Mouse (Mus musculus) macrophage (primary cell): ENCODE data around the gene Esyt1. TPM values are rescaled to one million over a fixed set of nuclear protein-coding genes. Genes with fewer than 3 reads are reported as not detected.
"Not testable (repeated sequence)": the region's sequence is repeated elsewhere in the genome, so short reads cannot be mapped to it uniquely, and the experiment has no call there.

Source experiments
- H3K27ac ChIP-seq: fragments of 350-480 bp; formaldehyde crosslinking; 2 replicates; pipeline ENCODE4 v1.9.0; 2021
- H3K36me3 ChIP-seq: fragments of 350-480 bp; formaldehyde crosslinking; 2 replicates; pipeline ENCODE4 v1.9.0; 2021; ENCODE audit errors: inconsistent target
- H3K4me3 ChIP-seq: fragments of 350-480 bp; formaldehyde crosslinking; 2 replicates; pipeline ENCODE4 v1.9.0; 2021; ENCODE audit errors: inconsistent target
- H3K79me2 ChIP-seq: fragments of 350-480 bp; formaldehyde crosslinking; 2 replicates; pipeline ENCODE4 v1.9.0; 2021; ENCODE audit errors: inconsistent target
- WGBS: methylation state at CpG from one replicate; pipeline ENCODE4 v1.1.7; 2026; ENCODE audit warnings: inconsistent platforms; ENCODE audit not compliant: missing documents; 5-methylcytosine and 5-hydroxymethylcytosine counted together
- polyA plus RNA-seq: library from polyadenylated mRNA; stranded (reverse); fragments of 250-400 nt; gene quantifications from 3 replicates; pipeline ENCODE4 v1.2.4, GENCODE M21; 2018; ENCODE audit warnings: inconsistent platforms

Esyt1 gene
- polyA plus RNA-seq, 1 experiment from 2014 or later = 147 TPM

DNA sequence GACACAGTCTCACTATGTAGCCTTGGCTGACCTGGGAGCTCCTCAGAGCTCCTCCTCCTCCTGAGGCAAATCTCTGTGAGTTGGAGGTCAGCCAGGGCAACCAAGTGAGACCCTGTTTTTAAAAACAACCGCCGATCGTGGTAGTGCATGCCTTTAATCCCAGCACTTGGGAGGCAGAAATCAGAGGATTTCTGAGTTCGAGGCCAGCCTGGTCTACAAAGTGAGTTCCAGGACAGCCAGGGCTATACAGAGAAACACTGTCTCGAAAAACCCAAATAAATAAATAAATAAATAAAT lies 20.4 kb downstream of the Esyt1 start:
- WGBS = 52% methylated on average over 4 of the region's 5 CpGs
- not testable (repeated sequence) for H3K36me3 ChIP-seq, H3K4me3 ChIP-seq, H3K79me2 ChIP-seq
- H3K27ac ChIP-seq = 0 out of 2 replicates have a peak overlapping the region, but pooled peaks have one; percentile 54

DNA sequence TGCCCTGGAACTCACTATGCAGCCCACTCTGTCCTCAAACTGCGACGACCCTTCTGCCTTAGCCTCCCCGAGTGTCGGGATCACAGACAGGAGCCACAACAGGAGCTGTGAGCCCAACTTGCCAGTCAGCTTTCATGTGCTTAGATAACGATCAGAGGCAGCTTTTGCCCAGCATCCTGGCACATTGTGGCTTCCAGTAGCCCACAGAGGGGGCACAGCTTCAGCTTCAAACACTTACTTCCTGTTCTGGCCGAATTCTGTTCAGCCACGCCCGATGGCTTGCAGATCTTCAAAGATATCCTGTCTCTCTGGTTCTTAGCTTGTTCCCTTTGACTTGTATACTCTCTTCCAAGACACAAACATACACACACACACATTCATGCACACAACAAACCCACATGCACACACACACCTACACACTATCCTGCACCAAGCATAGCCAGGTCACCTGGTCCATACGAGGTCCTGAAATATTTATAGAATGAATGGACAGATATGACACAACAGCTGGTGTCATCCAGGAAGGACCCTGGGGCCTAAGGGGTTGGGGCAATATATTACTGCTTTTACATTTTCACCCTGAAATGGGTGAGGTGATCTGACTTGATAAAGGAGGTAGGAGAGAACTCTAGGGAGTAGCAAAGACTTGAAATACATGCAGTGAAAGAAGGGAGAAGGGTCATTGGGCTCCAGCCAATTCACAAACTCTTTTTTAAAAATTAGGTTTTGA lies 20.9 kb downstream of the Esyt1 start:
- 11% methylated on average over 9 of the region's 9 CpGs for WGBS
- H3K79me2 ChIP-seq = peaks cover 9% of the 10 kb centered on the region; the same call in 1 of the 2 replicates
- H3K27ac ChIP-seq = peak overlapping the region; percentile 54
- H3K36me3 ChIP-seq = peaks cover 2% of the 10 kb centered on the region; the same call in 1 of the 2 replicates
- H3K4me3 ChIP-seq = no peak overlapping the region

DNA sequence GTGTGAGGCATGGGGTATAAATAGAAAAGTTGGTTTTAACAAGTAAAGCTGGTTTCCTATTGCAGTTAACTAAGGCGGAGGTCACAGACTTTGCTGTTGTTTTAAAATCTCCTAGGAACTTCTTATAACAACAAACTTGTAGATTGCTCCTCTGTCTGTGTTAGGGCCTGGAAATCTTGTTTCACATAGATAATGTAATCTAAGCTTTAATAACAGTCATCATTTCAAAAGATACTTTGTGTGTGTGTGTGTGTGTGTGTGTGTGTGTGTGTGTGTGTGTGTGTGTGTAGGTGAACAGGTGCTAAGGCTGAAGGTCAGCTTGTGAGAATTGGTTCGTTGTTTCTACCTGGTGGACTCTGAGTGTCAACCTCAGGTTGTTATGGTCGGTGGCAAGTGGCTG lies 21.7 kb downstream of the Esyt1 start:
- Histone ChIP-seq H3K4me3 (no peak overlapping the region), H3K79me2 (peaks cover 9% of the 10 kb centered on the region; the same call in 1 of the 2 replicates), H3K27ac (peak overlapping the region; percentile 54), H3K36me3 (no peaks in the 10 kb centered on the region)
- 28% methylated on average over 3 of the region's 3 CpGs for WGBS

DNA sequence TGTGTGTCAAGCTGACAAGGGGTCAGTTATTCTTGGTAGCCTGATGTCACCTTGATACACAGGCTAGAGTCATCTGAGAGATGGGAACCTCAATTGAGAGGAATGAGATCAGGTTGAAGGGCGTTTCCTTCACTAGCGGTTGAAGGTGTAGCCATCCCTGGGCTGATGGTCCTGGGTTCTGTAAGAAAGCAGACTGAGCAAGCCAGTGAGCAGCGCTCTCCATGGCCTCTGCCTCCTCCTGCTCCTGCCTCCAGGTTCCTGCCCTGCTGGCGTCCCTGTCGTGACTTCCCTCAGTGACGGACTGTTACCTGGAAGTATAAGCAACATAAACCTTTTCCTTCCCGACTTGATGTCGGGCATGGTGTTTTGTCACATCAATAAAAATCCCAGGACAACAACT lies 22.1 kb downstream of the Esyt1 start:
- Histone ChIP-seq H3K79me2 (peaks cover 9% of the 10 kb centered on the region; the same call in 1 of the 2 replicates), H3K4me3 (no peak overlapping the region), H3K27ac (no peak overlapping the region), H3K36me3 (no peaks in the 10 kb centered on the region)
- 64% methylated on average over 8 of the region's 8 CpGs for WGBS

DNA sequence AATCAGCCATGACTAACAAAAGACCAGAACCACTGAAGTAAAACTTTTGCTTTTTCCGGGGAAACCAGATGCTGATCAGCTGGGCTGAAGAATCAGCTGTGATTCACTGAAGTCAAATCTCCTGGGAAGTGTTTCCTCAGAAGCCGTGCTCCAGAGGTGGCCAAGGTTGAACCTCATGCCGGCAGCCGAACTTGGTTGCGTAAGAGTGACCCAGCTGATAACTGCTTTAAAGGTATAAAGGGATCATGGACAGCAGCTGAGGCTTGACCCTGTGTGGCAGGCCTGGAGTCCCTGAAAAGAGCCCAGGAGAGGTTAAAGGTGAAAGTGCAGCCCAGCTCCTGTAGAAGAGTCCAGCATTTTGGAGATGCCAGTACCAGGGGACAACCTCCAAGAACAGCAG lies 23.3 kb downstream of the Esyt1 start:
- H3K27ac ChIP-seq = no peak overlapping the region
- no peak overlapping the region for H3K4me3 ChIP-seq

DNA sequence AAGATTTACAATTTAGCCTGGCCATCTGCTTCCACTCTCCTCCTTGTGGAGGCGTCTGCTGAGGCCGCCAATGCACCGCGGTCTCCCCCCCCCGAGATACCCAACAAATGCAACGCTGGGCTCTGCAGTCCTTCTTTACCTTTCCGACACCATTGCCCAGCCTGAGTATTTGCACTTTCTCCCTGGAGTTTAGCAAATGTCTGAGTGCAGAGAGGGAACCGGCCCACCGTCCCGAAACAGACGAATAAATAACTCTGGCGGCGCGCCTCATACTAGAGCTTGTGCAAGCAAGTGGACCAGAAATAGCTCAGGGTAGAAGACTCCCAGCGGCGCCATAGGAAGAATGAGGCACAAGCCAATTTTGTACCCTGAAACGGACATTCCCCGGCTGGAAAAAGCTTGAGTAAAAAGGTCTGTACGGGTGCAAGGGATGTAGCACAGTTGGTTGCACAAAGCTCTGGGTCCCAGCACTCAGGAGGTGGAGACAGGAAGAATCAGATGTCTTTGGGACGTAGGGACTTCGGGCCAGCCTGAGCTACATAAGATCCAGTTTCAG lies 26.5 kb downstream of the Esyt1 start:
- 0% methylated on average over 21 of the region's 21 CpGs for whole genome bisulfite sequencing
- Histone ChIP-seq H3K36me3 (no peaks in the 10 kb centered on the region), H3K4me3 (peak overlapping the region; percentile 57), H3K79me2 (peaks cover 22% of the 10 kb centered on the region; the same call in 1 of the 2 replicates), H3K27ac (peak overlapping the region; percentile 84)

More for the DNA sequence above, 23.3 kb downstream of the Esyt1 start:
- Histone ChIP-seq H3K36me3 (no peaks in the 10 kb centered on the region), H3K79me2 (peaks cover 9% of the 10 kb centered on the region; the same call in 1 of the 2 replicates)
- 54% methylated on average over 5 of the region's 5 CpGs for WGBS

DNA sequence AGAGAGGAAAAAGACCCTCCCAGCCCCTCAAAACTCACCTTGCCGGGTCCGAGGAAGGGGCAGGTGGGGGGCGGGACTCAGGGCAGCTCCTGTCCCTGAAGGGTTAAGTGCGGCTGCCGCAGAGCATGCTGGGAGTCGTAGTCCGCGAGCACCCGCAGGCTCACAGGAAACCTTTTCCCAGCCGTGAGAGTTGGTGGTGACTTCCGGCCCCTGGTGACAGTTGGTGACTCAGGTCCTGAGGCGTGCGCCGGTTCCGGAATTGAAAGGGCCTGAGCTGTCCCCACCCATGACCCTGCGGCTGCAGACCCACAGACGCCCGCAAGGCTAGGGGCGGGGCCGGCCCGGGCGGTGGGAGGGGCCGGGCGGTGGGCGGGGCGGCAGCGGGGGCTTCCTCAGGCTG lies 27.1 kb downstream of the Esyt1 start, which contains the start of gene Myl6b:
Myl6b (minus strand) TSS at position 96 of the 400 bp plus-strand sequence.
- Histone ChIP-seq H3K27ac (peak within 1 kb of the TSS; percentile 84), H3K4me3 (peak within 1 kb of the TSS; percentile 57), H3K79me2 (peaks cover 23% of the 10 kb centered on the region), H3K36me3 (no peaks in the 10 kb centered on the region)
- WGBS = 2% methylated on average over 27 of the region's 27 CpGs

DNA sequence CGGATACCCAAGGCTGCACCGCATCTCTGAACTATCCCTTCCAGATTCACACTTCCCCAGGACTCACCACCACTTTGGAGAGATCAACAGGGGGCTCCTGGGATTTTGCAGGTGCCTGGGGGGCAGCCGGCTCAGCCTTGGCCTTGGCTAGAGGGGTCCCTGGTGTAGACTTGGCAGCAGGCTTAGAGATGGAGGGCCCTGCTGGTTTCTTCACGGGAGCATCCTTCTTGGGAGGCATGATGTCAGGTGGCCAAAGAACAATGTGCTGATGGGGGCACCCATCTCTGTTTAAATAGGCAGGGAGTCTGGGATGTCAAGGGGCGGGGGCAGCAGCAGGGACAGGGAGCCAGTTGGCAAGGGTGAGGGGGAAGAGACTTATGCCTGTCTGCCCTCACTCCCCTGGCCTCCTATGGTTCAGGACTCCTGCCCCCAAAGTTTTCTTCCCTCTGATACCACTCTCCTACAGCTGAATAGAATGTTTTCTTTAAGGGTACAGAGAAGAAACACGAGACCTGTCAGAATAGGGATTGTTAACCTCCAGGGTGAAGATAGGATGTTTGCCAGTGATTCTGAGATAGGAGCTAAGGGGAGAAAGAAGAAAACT lies 28.4 kb downstream of the Esyt1 start:
- Histone ChIP-seq H3K79me2 (peaks cover 37% of the 10 kb centered on the region), H3K4me3 (no peak overlapping the region)
- WGBS = 98% methylated on average over 6 of the region's 6 CpGs

DNA sequence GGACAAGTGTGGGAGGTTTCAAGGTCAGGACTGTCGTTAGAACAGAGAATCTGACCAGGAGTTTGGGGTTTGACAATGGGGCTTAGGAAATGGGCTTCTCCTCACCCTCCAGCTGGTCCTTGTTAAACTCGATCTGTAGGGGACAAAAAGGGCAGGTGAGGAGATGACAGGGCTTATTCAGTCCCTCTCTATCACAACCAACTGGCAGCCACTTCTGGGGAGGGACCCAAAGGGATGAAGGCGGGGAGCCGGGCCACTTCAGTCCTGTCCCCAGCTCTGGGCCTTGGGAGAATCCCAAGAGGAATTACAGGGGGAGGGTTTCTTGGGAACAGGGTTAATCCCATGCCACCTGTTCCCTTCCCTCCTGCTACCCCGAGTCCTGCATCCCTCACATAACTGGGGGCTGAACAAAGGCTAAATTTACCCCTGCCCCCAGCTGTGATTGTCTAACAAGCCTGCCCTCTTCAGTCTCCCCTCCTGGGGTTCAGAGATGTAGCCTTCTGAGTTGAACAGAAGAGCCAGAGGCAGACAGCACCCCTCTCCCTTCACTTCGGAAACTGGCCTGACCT lies 29.1 kb downstream of the Esyt1 start:
- Histone ChIP-seq H3K27ac (no peak overlapping the region), H3K36me3 (peaks cover 4% of the 10 kb centered on the region; the same call in 1 of the 2 replicates), H3K79me2 (peaks cover 43% of the 10 kb centered on the region), H3K4me3 (no peak overlapping the region)
- 89% methylated on average over 6 of the region's 6 CpGs for WGBS

More for the DNA sequence above, 28.4 kb downstream of the Esyt1 start:
- Histone ChIP-seq H3K27ac (no peak overlapping the region), H3K36me3 (no peaks in the 10 kb centered on the region)

DNA sequence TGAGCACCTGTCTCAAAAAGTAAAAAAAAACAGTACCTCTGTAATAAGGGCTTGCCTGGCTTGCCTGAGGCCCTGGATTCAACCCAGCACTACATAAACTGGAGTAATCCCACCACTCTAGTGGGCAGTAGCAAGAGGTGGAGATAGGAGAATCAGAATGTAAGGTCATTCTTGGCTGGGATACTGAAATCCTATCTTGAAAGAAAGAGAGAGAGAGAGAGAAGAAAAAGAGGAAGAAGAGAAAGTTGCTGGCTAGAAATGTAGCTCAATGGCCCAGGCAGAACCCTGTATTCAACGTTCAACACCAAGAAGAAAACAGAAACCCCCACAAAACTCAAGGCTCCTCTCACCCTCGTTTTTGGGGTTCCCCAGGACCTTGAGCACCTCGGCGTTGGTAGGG lies 29.8 kb downstream of the Esyt1 start:
- H3K36me3 ChIP-seq = peaks cover 10% of the 10 kb centered on the region; the same call in 1 of the 2 replicates
- 35% methylated on average over 4 of the region's 4 CpGs for WGBS
- H3K27ac ChIP-seq = no peak overlapping the region
- peaks cover 50% of the 10 kb centered on the region for H3K79me2 ChIP-seq
- no peak overlapping the region for H3K4me3 ChIP-seq

DNA sequence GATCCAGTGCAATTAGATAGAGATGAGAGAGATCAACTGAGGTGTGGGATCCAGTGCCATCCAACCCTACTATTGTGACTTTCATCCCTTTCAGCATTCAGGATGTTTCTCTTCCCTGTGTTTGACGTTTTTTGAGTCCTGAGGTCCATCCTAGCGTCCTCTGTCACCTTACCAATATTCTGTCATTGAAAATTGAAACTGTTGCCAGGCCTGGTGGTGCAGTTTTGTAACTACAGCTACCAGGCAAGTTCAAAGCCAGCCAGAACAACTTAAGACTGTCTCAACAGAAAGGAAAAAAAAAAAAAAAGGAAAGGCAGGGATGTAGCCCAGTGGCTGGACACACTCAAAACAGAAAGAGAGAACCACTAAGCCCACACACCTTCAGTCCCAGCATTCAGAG lies 30.4 kb downstream of the Esyt1 start:
- 0 out of 2 replicates have a peak overlapping the region, but pooled peaks have one; percentile 94 for H3K27ac ChIP-seq
- H3K79me2 ChIP-seq = peaks cover 51% of the 10 kb centered on the region
- peak overlapping the region; percentile 97 for H3K4me3 ChIP-seq
- WGBS = 38% methylated on average over 2 of the region's 2 CpGs
- H3K36me3 ChIP-seq = peaks cover 14% of the 10 kb centered on the region; the same call in 1 of the 2 replicates

DNA sequence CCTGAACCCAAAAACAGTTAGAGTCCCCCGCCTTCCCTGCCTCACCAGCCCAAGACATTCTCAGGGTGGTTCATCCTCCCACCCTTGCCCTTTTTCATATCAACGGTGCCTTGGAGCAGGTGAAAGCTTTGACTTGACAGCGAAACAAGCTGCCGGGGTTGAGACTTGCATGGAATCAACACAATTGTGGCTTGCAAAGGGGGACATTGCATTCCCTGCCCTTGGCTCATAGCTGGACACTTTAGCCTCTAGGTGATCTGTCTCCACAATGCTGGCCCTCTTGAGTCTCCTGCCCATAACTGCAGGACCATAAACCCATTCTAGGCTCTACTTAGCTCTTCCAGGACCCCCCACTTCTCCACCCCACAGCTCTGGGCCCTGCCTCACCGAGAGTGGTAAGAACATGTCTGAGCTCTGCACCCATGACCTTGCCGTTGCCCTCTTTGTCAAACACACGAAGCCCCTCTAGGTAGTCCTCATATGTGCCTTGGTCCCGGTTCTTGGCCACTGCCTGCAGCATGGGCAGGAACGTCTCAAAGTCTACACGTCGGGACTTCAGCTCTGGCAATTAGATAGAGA lies 30.9 kb downstream of the Esyt1 start:
- H3K36me3 ChIP-seq = peaks cover 16% of the 10 kb centered on the region; the same call in 1 of the 2 replicates
- WGBS = 32% methylated on average over 11 of the region's 11 CpGs
- H3K27ac ChIP-seq = peak overlapping the region; percentile 94
- peak overlapping the region; percentile 97 for H3K4me3 ChIP-seq
- peaks cover 48% of the 10 kb centered on the region for H3K79me2 ChIP-seq

DNA sequence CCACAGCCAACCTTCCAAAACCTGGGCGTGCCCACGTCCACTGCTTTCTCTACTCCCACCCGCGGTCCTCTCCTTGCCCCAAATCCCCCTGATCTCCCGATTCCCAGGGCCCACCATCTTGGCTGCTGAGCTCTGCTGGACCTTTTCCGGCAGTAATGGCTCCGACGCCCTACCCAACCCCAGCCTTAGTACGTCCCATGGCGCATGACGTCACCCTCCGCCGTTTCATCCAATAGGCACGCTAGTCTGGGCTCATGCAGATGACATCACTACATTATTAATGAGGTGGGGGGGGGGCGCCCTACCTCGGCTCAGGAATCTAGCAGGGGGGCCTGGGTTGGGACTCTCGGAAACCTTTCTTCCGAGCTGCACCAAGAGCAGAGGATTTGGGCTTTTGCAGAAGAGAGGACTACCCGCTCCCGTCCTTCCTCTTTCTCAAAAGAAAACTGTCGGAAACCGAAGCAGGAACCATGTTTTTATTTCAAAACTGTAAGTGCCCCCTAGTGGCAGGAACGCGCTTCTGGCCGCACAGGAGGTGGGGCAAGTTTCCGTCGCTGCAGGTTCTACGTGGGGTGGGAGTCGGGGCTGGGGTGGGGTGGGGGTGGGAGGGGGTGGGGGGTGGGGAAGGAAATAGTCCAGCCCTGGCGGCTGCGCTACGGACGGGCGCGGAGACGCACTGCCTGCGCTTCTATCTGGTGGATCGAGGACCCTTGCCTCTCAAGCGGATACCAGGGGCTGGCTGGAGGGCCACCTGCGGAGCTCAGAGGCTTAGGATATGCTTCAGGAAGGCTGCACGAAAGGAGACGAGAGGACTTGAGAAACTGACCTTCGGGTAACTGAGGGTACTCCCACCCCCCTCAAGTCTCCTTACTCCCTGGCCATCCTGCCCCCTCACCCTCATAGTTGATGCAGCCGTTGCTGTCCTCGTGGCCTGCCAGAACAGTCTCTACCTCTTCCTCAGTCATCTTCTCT lies 31.7 kb downstream of the Esyt1 start, which contains the start of gene Myl6:
Myl6 (minus strand) TSS at position 451 of the 972 bp plus-strand sequence.
- Histone ChIP-seq H3K4me3 (peak within 1 kb of the TSS; percentile 97), H3K36me3 (peaks cover 16% of the 10 kb centered on the region; the same call in 1 of the 2 replicates), H3K79me2 (peaks cover 48% of the 10 kb centered on the region), H3K27ac (peak within 1 kb of the TSS; percentile 94)
- WGBS = 0% methylated on average over 38 of the region's 45 CpGs
